Mouse (Mus musculus): ENCODE results near the gene Eef2k. TPM values are rescaled to one million over a fixed set of nuclear protein-coding genes. Genes with fewer than 3 reads are reported as not detected.
A peak's percentile ranks its signal among the peaks of the same experiment; 100 is the strongest.
"Not testable (repeated sequence)": the region's sequence is repeated elsewhere in the genome, so short reads cannot be mapped to it uniquely, and the experiment has no call there.

Gene Eef2k
- polyA plus RNA-seq, 1 experiment from 2014 or later = 32.2 TPM

DNA sequence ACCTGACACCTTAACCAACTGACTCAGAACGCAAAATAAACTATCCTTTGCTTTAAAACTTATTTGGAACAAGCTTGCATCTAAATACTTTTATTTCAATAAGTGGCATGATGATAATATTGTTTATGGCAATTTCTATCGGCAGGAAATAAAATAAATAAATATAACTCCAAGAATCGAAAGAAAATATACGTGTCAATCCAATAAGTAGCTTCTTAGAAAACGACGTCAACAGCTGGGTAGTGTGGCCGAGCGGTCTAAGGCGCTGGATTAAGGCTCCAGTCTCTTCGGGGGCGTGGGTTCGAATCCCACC lies 74.6 kb downstream of the Eef2k start:
- Histone ChIP-seq H3K36me3 (ENCODE audit: inconsistent target) (no peaks in the 10 kb centered on the region), H3K27ac (no peak overlapping the region), H3K79me2 (ENCODE audit: inconsistent target) (peaks cover 41% of the 10 kb centered on the region), H3K4me3 (ENCODE audit: inconsistent target) (peak overlapping the region; percentile 39)
- 4% methylated on average over 12 of the region's 12 CpGs for WGBS (ENCODE audit: missing documents)

DNA sequence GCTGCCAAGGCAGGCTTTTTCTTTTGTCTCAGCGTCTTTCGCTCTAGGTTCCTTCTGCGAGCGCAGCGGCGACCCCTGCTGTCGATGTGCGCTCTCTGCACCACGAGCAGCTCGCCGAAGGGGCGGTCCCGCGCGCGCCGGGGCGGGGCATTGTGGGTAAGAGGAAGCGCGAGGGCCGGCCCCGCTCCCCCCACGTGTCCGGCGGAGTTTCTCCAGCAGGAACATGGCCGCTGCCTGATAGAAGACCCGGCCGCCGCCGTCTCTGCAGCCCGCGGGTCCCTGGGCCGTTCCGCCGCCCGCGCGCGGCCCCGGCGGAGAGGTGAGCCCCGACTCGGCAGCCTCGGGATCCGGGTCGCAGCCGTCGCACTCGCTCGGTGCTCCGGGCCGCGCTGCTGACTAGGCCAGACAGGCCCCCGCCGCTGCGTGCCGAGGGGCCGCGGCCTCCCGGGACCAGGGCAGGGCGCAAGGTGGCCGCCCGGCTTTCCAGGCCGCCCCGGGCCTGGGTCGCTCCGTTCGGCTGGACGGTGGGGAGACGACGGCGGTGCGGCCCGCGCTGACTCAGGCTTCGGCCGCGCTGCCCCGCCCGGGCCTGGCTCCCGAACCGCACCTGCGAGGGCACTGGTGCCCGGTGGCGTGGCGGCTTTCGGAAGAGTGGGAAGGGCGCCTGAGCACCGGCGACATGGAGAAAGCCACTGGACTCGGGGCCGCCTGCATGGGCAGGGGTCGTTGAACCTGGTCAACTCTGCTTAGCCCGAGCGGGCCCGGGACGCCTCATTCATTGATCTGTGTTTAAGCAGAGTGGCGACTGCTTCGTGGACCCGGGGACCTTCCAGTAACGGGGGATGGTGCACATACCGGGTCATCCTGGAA lies 75.2 kb downstream of the Eef2k start, which contains the start of gene Polr3e:
Polr3e (plus strand) TSS at position 153 of the 870 bp plus-strand sequence.
- H3K36me3 ChIP-seq (ENCODE audit: inconsistent target) = no peaks in the 10 kb centered on the region
- H3K27ac ChIP-seq = no peak within 1 kb of the TSS
- WGBS (ENCODE audit: missing documents) = under 1% methylated on average over 86 of the region's 102 CpGs
- H3K79me2 ChIP-seq (ENCODE audit: inconsistent target) = peaks cover 46% of the 10 kb centered on the region
- H3K4me3 ChIP-seq (ENCODE audit: inconsistent target) = peak within 1 kb of the TSS; percentile 63

DNA sequence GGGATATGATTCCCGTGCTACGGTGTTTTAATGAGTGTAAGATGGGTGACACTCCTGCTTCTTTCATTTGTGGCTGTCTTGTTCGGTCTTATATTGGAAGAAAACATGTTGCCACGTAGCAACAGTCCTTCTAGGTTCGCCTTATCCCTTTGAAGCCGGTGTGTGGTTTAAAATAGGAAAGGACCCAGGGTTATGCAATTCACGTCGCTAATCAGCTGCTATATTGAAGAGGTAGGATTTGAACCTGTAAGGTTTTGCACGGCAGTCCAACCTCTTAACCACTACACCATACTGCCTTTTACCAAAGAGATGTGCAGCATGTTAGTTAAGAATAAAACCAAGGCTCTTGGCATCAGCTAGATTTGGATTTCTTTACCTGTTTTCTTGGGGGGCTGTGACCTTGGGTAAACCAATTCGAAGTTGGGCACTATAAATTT lies 75.9 kb downstream of the Eef2k start:
- Histone ChIP-seq H3K27ac (no peak overlapping the region), H3K36me3 (ENCODE audit: inconsistent target) (no peaks in the 10 kb centered on the region), H3K79me2 (ENCODE audit: inconsistent target) (peaks cover 54% of the 10 kb centered on the region), H3K4me3 (ENCODE audit: inconsistent target) (peak overlapping the region; percentile 63)
- 3% methylated on average over 10 of the region's 10 CpGs for WGBS (ENCODE audit: missing documents)

DNA sequence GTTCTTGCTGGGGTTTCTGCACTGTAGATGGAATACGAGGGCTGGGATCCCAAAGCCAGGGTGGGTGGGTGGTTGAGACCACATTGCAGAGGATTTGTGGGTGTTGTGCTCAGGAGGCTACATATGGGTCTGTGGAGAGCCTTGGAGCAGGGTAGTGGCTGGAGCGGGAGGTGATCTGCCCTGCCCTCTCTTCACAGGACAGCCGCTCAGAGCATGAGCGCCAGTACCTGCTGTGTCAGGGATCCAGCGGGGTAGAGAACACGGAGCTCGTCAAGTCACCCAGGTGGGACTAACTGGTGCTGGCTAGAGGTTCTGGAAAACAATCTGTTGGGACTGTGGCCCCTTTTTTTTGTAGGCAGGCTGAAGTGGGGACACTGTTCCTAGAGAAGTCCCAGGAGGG lies 90.5 kb downstream of the Eef2k start:
- WGBS (ENCODE audit: missing documents) = 89% methylated on average over 6 of the region's 7 CpGs
- Histone ChIP-seq H3K79me2 (ENCODE audit: inconsistent target) (no peaks in the 10 kb centered on the region), H3K27ac (no peak overlapping the region), H3K36me3 (ENCODE audit: inconsistent target) (peaks cover 81% of the 10 kb centered on the region), H3K4me3 (ENCODE audit: inconsistent target) (no peak overlapping the region)

DNA sequence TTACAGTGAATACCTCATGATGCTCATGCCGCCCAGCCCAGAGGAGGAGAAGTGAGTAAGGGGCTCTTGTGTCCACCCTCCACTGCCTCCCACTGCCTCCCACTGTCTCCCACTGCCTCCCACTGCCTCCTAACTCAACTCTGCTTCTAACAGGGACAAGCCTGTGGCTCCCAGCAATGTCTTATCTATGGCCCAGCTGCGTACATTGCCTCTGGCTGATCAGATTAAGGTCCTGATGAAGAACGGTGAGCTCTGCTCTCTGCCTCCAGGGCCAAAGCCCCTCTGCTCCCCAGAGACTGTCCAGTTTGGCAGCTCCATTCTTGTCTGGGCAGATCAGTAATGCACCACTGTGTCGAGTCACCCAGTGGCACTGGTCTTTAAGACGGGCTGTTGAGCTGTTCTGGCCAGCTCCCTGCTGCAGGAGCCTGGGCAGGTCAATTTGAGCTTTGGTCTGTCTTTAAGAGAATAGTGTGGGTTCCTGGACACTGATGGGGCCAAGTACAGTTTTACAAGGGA lies 91.1 kb downstream of the Eef2k start:
- WGBS (ENCODE audit: missing documents) = 95% methylated on average over 5 of the region's 5 CpGs
- Histone ChIP-seq H3K27ac (no peak overlapping the region), H3K36me3 (ENCODE audit: inconsistent target) (peaks cover 83% of the 10 kb centered on the region; the same call in 1 of the 2 replicates), H3K79me2 (ENCODE audit: inconsistent target) (no peaks in the 10 kb centered on the region), H3K4me3 (ENCODE audit: inconsistent target) (no peak overlapping the region)

DNA sequence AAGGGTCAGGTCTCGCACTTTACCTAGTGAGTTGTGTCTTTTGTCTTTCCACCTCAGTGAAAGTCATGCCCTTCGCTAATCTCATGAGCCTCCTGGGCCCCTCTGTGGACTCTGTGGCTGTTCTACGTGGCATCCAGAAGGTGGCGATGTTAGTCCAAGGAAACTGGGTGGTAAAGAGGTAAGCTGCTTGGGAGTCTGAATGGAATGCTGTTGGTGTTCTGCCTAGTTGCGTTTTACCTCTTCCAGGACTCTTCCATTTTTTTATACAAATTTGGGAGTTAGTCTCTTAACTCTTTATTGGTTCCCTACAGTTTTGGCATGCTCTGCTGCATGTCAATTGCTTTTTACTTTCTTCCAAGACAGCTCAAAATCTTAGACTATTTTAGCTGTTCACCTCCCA lies 92.1 kb downstream of the Eef2k start:
- WGBS (ENCODE audit: missing documents) = 70% methylated on average over 5 of the region's 5 CpGs
- H3K36me3 ChIP-seq (ENCODE audit: inconsistent target) = peaks cover 83% of the 10 kb centered on the region; the same call in 1 of the 2 replicates

DNA sequence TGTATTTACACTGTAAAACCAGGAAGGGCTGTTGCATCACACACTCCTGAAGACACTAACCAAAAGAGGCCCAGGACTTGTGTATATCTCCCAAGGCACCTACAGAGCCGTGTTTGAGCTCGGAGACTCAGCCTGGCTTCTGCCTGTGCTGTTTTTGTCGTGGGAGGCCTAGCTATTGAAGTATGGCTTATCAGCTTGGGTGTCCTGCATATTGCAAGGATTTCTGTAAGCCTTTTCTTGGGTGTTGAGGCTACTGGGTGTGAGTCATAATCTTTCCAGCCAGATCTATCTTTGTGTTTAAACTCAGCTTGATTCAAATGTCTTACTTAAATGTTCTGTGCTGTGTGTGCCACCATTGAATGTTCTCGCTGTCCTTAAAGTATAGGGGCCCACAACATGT lies 93.9 kb downstream of the Eef2k start:
- no peak overlapping the region for H3K4me3 ChIP-seq (ENCODE audit: inconsistent target)
- H3K27ac ChIP-seq = no peak overlapping the region
- no peaks in the 10 kb centered on the region for H3K79me2 ChIP-seq (ENCODE audit: inconsistent target)
- 90% methylated on average over 4 of the region's 4 CpGs for WGBS (ENCODE audit: missing documents)
- peaks cover 83% of the 10 kb centered on the region for H3K36me3 ChIP-seq (ENCODE audit: inconsistent target)

More for the DNA sequence above, 92.1 kb downstream of the Eef2k start:
- Histone ChIP-seq H3K4me3 (ENCODE audit: inconsistent target) (no peak overlapping the region), H3K27ac (no peak overlapping the region), H3K79me2 (ENCODE audit: inconsistent target) (no peaks in the 10 kb centered on the region)

DNA sequence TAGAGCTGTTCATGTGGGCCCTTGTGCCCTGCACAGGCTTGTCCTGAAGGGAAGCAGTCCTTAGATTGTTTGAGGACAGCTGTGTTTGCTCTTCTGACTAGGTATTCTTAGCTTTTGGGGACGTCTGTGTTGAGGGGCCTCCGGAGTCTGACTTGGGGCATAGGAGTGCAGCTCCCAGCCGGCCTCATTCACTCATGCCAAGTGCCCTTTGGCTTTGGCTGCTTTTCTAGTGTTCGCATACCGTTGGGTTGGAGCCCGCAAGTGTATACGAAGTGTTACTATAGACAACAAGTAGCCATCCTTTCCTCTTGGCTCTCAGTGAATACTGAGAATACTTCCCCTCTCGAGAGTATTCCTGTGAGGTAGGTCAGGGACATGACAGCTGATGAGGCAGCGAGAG lies 95.6 kb downstream of the Eef2k start:
- no peak overlapping the region for H3K4me3 ChIP-seq (ENCODE audit: inconsistent target)
- peaks cover 81% of the 10 kb centered on the region for H3K36me3 ChIP-seq (ENCODE audit: inconsistent target)
- no peaks in the 10 kb centered on the region for H3K79me2 ChIP-seq (ENCODE audit: inconsistent target)
- no peak overlapping the region for H3K27ac ChIP-seq
- 96% methylated on average over 9 of the region's 9 CpGs for WGBS (ENCODE audit: missing documents)

DNA sequence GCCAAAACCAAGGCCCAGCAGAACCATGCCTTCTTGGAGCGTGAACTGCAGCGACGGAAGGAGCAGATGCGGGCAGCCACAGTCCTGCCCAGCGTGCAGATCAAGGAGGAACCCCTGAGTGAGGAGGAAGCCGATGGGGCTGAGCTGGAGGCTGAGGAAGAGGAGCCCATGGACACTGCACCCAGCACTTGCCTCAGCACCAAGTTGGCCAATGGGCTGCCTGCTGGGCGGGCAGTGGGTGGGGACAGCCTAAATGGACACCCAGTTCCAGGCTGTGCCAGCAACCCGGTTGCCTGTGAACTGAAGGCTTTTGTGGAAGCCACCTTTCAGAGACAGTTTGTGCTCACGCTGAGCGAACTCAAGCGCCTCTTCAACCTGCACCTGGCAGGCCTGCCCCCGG lies 97.7 kb downstream of the Eef2k start:
- over 99% methylated on average over 12 of the region's 12 CpGs for WGBS (ENCODE audit: missing documents)
- Histone ChIP-seq H3K36me3 (ENCODE audit: inconsistent target) (peaks cover 80% of the 10 kb centered on the region), H3K4me3 (ENCODE audit: inconsistent target) (no peak overlapping the region), H3K79me2 (ENCODE audit: inconsistent target) (no peaks in the 10 kb centered on the region), H3K27ac (no peak overlapping the region)

DNA sequence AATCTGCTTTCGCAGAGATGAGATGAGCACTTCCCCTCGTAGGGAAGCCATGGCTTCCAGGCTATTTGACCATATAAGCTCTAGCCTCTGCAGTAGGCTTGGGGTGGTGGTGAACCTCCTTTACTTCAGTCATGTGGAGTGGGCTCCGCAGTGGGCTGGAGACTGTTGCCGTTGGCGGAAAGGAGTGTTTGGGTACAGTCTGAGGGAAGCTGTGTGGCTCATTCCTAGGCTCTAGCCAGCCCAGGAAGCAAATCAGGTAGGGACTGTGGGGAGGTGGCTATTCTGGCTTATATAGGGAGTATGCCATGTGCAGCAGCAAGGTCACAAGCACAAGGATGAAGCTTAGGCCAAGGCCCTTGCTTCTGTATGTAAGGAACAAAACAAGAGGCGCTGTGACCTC lies 98.6 kb downstream of the Eef2k start:
- WGBS (ENCODE audit: missing documents) = 96% methylated on average over 6 of the region's 6 CpGs
- H3K36me3 ChIP-seq (ENCODE audit: inconsistent target) = peaks cover 82% of the 10 kb centered on the region
- no peak overlapping the region for H3K27ac ChIP-seq

DNA sequence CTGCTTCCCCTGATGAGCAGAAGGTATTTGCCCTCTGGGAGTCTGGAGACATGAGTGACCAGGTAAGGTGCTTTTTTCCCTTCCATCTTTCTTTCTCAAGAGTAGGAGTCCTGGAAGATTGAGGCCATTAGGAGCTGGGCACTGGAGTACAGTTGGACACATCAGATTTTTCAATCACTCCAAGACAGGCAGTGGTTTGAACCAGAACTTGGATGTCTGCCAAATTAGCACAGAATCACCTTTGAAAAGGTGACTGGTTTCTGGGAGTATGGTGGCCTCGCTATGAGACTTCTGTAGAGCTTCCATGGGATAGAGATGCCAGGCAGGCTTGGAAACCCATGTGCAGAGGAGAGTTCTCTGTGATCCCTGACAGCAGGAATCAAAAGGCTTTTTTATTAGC lies 99.9 kb downstream of the Eef2k start:
- peaks cover 69% of the 10 kb centered on the region for H3K36me3 ChIP-seq (ENCODE audit: inconsistent target)

More for the DNA sequence above, 98.6 kb downstream of the Eef2k start:
- Histone ChIP-seq H3K4me3 (ENCODE audit: inconsistent target) (no peak overlapping the region), H3K79me2 (ENCODE audit: inconsistent target) (no peaks in the 10 kb centered on the region)

DNA sequence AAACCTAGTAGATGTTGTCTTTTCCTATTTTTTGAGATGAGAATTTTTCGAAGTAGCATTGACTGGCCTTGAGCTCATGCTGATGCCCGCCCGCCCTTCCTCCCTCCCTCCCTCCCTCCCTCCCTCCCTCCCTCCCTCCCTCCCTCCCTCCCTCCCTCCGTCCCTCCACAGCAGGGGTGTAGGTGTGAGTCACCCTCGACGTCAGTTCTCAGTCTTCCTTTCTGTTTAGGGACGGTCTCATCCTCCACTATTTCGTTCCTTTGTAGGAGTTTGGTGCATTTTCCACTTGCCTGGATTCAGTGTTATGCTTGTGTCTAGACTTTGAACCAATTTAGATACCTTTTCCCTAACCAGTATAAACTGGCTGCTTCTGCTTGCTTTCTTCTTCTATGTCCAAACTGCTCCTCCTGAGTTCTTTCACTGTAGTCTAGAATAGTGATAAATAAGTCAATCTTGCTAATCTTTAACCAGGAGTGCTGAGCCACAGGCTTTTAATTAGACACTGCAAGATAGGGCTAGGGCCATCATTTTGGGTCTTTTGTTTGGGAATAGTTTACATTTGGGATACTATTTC lies 101.4 kb downstream of the Eef2k start:
- H3K4me3 ChIP-seq (ENCODE audit: inconsistent target) = no peak overlapping the region
- no peak overlapping the region for H3K27ac ChIP-seq
- 56% methylated on average over 6 of the region's 8 CpGs for WGBS (ENCODE audit: missing documents)
- H3K79me2 ChIP-seq (ENCODE audit: inconsistent target) = no peaks in the 10 kb centered on the region
- peaks cover 55% of the 10 kb centered on the region for H3K36me3 ChIP-seq (ENCODE audit: inconsistent target)

More for the DNA sequence above, 99.9 kb downstream of the Eef2k start:
- no peak overlapping the region for H3K4me3 ChIP-seq (ENCODE audit: inconsistent target)
- H3K27ac ChIP-seq = no peak overlapping the region
- 92% methylated on average over 1 of the region's 1 CpGs for WGBS (ENCODE audit: missing documents)
- no peaks in the 10 kb centered on the region for H3K79me2 ChIP-seq (ENCODE audit: inconsistent target)

DNA sequence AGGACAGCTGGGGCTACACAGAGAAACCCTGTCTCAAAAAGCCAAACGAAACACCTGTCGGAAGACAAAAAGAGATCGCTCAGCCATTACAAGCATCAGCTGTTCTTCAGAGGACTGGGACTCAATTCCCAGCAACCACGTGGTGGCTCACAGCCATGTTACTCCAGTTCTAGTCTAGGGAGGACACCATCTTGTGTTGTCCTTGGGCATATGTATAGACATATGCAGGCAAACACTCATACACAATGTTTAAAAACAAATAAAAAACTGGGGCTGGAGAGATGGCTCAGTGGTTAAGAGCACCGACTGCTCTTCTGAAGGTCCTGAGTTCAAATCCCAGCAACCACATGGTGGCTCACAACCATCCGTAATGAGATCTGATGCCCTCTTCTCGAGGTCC lies 111.0 kb downstream of the Eef2k start:
- H3K4me3 ChIP-seq (ENCODE audit: inconsistent target); H3K79me2 ChIP-seq (ENCODE audit: inconsistent target); H3K27ac ChIP-seq; H3K36me3 ChIP-seq (ENCODE audit: inconsistent target): not testable (repeated sequence)
- 92% methylated on average over 7 of the region's 7 CpGs for WGBS (ENCODE audit: missing documents)
